Mouse (Mus musculus) left cerebral cortex, adult 8-10 months (tissue): ENCODE data around the gene Arhgef16. TPM values are rescaled to one million over a fixed set of nuclear protein-coding genes. Genes with fewer than 3 reads are reported as not detected.
A peak's percentile ranks its signal among the peaks of the same experiment; 100 is the strongest.

Source experiments
- DNase-seq, 2 experiments: peaks; one replicate each; pipeline ENCODE4 v3.0.0; 2022; ENCODE audit warnings: low spot score in 2 of 2
- total RNA-seq, 4 experiments: library from RNA; stranded (reverse); gene quantifications; 2 replicates each; pipeline ENCODE4 v1.2.4; 2022

Arhgef16 gene
- total RNA-seq, 4 experiments from 2014 or later: 1.1 to 1.6 (median 1.2) TPM

DNA sequence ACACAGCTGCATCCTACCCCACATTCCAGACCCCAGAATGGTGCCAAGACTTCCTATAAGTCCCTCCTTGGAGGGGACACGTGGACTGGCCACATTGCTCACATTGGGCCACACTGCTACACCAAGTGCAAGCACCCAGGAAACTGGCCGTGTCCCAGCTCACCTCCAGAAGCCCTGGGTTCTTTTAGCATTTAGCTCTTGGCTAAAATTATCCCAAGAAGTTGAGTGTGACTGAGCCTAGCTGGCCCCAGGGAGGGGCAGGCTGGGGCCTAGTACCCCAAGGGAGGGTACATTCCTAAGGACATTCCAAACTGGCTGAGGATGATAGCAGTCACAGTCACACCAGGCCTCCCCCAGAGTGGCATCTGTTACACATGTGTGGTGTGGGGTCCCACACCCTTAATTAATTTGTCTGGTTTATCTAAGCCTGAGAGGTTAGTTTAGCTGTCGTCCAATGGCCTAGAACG is 7.7 kb downstream of the Arhgef16 start:
- no peak for DNase-seq

DNA sequence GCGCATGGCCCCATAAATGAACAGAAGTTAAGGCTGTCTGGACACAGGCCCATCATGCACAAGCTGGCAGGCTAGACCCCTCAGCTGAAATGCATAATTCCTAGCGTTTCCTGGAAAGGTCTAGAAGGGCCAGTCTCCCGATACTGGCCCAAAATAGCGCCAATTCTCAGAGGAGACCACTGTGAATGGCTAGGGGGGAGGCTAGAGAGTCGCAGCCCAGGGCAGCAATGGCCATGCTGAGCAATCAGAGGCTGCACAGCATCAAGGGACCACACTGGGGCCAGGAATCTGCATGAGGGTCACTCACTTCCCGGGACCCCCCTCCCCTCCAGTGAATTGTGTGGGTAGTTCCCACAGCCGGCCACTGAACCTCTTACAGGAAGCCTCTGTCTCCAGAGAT is 17.8 kb downstream of the Arhgef16 start:
- DNase-seq: no peak

DNA sequence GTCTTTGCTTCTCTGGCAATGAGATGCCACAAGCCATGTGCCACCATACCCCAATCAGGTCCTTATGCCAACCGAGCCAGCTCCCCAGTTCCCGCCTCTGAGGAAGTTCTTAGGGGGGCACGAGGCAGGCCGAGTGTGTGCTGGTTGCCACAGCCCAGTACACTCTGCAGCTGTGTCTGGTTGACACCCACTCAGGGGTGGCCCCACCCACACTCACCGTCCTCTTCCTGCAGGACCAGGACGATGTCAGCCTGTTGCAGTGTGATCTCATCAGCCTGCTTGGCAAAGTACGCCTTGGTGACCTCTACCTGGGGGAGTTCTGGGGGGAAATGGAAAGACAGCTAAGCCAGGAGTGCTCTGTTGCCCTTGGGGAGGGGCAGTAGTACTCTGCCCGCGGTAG is 22.0 kb downstream of the Arhgef16 start:
- no peak for DNase-seq

DNA sequence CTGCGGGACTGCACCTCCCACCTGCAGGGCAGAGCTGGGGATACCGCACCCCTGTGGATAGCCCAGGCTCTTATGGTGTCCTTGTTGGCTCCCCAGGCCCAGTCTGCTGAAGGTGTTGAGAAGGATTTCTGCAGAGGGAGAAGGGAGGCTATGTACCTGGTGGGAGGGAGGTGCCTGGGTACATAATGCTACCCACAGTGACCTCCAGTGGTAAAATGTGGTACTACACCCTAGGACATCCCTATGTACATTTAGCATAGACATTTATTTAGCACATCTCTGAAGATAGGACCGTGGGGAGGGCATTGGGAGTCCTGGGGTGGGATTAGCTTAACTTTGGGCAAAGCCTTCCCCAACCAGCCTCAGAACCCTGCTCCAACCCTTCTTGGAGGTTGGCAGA is 28.5 kb downstream of the Arhgef16 start:
- DNase-seq: no peak

DNA sequence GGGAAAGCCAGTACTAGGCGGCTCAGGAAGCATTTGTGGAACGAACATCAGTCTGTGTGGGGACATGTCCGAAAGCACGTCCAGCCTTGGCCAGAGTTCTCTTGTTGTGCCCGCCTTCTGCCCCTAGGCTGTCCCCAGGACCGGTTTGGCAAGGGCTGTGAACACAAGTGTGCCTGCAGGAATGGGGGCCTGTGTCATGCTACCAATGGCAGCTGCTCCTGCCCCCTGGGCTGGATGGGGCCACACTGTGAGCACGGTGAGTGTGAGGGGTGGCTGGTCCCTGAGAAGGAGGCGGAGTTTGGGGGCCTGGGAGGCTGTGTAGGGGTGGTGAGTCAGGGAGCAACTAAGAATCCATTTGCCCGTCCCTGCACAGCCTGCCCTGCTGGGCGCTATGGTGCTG is 32.0 kb downstream of the Arhgef16 start:
- no peak for DNase-seq

DNA sequence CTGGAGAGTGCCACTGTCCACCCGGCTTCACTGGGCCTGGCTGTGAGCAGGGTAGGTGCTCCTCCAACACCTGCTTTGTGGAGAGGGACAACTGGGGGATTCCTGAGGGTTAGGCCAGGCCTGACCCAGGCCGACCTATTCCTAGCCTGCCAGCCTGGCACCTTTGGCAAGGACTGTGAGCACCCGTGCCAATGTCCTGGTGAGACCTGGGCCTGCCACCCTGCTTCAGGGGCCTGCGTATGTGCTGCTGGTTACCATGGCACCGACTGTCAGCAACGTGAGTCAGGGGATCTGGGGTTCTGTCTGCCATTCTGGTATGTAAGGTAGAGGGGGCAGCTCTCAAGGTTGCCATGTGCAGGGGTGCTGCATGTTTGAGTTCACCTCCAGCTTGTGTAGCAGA is 34.0 kb downstream of the Arhgef16 start:
- no peak for DNase-seq

DNA sequence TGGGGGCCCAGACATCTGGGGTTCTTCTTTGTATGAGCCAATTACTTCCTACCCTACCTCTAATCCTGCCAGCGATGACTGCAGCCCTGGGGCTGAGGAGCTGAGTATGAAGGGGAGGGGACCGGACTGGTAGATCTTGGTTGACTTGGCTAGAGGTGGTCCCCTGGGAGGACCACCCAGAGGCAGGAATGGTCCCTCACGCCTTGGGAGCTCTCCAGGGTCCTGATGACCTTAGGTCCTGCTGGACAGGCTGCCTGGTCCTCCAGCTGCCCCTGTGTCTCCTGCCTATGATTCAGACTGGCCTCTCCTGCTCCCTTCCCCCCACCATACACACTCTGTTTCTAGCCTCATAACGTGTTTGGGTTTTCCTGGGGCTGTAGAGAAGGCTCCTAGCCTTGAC is 39.4 kb downstream of the Arhgef16 start:
- no peak for DNase-seq

DNA sequence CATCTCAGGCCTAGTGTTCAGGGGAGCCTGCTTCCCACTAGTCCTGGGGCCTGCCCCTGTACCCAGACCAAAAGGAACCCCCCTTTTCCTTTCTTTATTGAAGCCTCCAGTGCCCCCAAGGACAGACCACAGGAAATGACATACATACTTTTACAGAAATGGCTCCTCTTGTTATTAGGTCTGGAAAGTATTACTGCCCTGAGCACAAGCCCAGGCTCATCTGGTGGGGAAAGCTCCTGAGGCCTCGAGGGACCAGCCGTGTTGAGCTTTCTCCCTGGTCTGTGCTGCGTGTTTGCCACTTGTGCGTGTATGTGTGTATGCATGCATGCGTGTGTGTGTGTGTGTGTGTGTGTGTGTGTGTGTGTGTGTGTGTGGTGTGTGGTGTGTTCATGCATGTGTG is 40.7 kb downstream of the Arhgef16 start:
- DNase-seq: no peak

DNA sequence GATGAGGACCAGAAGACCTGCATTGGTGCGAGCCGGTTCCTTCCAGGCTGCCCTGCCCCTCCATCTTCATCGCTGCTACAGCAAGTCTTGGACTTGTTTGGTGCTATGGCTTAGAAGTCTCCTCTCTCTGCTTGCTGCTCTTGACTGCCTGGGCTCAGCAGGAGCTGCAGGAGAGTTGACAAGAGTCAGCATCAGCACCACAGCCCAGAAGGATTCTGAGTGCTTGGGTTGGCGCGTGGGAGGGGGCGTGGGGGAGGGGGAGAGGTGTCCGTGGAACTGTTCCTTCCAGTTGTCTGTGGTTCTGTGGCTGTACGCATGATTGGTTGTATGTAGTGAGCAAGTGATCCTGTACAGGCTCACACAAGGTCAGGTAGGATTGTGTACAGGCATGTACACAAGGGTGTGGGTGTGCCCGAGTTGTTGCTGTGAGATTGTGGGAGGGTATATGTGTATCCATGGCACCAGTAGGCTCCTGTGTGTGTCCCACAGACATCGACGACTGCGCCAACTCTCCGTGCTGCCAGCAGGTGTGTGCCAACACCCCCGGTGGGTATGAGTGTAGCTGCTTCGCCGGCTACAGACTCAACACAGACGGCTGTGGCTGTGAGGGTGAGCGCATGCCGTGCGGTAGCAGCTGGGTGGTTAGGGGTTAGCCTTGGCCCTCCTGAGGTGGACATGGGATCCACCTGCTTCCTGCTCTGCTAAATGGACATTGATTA is 48.8 kb downstream of the Arhgef16 start:
- DNase-seq: peak in 1 of 2 experiments; percentile 69

DNA sequence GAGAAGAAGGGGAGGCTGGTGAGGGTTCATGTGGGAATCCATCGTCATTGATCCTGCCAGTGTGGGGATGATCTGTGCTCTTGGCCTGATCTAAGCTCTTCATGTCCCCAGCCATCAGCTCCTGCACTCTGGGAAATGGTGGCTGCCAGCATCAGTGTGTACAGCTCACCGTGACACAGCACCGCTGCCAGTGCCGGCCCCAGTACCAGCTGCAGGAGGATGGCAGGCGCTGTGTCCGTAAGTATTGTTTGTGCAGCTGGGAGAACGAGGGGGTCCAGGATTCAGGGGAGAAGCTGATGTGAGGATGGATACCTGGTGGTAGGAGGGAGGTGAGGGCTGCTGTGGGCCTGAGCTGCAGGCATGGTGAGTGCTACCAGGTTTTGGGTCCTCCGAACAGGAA is 52.2 kb downstream of the Arhgef16 start:
- DNase-seq: no peak

DNA sequence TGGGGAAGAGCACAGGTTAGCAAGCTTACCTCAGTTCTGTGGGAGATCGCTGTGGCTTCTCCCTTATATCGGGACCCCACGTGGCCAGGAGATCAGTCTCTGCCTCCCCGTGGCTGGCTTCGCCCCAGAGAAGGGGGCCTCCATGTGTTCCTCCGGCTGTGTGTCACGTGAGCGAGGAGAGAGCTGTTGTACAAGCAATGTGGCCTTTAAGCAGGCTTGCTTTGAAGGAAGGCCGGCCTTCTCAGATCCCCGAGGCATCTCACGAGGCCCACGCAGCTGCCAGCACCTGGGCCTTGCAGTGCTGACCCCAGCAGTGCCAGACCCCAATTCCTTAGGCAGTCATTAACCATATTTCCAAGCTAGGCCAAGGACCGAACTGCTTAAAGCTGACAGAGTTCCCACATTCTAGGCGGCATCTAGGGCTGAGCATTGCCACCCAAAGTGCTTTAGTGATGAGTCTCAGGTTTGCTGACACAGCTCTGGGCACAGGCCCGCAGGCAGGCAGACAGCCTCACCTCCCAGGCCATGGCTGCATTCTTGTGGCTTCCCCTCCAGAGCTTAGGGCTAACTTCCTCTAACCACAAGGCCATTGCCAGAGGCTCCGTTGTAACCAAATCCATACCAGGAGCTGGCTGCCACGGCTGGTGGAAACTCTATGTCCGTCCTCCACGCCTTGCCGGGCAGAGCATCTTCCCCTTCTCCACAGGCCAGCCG is 53.2 kb downstream of the Arhgef16 start:
- no peak for DNase-seq

DNA sequence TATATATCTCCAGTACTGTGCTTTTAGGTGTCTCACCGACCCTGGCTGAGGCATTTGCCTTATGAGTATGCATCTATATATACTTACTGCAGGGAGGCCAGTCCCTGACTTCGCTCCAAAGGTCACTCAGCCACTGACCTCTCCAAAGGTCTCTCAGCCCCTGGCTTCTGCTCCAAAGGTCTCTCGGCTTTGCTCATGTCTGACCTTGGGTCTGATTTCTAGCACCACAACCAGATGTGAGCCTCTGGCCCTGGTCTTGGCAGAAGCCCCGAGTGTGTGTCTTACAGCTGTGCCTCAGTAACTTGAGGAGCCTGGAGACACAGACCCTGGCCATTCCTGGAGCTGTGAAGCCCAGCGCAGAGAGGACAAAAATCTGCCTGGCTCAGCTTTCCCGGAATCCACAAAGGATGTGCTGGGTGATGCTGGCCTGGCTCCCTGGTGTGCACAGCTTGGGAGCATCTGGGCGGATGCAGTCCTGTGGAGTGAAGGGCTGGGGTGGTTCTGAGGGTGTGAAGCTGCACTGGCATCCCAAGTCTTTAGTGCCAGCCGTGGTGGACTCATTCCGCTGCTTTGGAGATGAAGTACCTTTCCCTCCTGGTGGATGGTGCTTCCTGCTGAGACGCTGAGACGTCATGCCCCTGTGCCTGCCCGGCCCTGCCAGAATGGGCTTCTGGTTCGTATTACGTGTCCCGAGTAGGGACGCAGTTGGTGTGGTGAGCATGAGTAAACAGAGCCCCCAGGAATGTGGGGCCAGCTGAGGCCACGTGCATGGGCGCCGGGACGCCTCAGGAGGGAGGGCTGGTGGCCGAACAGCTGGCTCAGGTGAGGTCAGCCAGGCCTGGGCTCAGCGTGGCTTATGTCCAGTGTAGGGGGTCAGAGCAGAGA is 54.0 kb downstream of the Arhgef16 start:
- no peak for DNase-seq

DNA sequence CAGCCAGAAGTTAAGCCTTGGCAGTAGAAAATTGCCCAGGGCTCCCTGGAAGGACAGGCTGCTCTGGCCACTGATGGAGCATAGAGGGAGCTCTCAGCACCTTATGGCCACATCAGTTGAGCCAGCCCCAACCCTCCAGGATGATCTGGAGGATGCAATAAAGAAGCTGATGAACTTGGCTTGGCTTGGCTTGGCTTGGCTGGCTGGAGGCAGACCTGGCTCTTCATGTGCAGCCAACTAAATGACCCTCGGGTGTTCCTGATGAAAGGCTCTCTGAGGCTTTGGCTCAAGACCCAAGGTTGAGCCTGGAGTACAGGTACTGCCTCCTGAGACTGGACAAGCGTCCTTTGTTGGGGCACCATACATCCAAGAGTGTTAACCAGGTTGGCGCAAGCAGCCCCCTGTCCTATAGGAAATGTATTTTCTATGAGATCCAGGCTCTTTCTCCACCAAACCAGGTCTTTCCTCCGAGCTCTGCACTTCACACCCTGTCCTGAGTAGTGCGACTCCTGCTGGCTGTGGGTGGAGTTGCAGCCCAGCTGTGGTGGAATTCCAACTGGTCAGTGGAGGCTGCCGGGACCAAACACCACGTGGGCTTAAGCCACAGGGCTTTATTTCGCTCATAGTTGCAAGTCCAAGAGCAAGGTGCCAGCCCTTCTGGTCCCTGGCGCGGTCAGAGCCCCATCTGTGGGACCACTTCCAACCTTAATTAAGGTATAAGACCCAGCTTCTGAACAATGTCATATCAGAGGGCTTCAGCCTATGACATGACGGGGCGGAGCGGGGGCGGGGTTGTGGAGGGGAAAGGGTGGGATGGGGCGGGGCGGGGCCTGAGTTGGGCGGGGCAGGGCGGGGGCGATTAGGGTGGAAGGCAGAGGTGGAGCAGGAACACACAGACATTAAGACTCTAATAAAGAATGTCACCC is 55.1 kb downstream of the Arhgef16 start:
- peak in 1 of 2 experiments; percentile 52 for DNase-seq

DNA sequence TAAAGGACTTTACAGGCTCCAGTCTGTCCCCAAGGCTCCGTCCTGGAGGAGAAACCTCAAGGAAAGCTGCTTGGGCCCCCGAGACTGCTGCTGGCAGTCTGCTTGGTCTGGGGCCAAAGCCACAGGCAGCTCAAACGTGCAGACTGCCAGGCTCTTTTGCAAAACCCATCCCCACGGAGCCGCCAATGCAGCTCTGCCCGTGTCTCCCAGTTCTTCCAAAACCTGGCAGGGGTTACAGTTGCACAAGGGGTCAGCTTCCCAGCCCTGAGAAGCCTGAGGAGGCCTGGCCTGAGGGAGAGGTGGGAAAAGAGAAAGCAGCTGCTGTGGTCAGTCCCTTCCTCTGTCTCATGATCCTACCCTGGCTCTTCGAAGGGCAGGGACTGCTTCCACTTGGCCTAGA is 56.1 kb downstream of the Arhgef16 start:
- no peak for DNase-seq

DNA sequence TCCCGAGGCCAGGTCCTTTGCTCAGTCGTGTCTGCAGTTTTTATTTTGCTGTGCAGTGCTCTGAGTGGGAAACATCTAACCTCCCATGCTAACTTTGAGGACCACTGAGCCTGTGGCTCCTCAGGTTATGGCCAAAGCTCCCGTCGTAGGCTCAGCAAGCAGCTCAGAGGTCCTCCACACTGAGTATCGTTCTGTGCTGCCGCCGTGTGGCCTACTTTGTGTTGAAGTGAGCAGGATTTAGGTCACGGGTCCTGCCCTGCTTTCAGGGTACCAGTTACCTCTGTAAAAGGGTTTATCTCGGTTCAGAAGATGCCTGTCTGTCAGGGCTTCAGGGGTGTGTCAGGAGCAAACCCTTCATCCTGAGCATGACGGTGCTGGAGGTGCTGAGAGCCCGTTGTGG is 60.9 kb downstream of the Arhgef16 start:
- no peak for DNase-seq

DNA sequence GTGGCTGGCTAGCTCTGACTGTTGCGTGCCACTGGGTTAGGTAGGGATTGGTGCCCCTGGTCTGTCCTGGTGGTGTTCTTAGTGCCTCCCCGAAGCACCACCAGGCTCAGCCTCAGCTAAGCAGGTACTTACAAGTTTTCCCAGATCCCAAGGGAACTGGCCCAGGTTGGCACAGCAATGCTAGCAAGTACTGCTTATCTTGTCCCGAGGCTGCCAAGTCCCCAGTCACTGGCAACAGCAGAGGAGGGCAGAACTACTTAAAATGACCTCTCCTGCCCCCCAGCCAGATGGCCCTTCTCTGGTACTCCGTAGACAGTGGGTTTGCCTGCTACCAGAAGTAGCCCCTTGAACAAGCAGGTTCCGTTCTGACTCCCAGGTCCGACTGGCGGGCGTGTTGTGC is 62.3 kb downstream of the Arhgef16 start:
- DNase-seq: no peak

DNA sequence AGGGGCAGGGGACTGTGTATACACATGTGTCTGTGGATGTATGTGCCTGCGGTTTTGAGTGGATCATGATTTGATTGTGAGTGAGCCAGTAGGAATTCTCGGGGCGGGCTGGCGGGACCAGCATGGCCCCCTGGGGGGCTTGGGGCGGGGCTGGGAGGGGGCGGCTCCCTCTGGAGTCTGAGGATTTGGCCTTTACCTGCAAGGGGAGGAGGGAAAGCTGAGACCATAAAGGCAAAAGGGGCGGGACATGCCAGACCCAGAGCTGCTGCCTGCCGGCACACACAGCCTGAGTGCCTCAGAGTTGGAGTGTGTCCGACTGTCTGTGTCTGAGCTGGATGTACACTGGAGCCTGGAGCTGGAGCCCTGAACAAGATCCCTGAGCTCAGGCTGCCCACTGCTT is 64.2 kb downstream of the Arhgef16 start:
- no peak for DNase-seq

DNA sequence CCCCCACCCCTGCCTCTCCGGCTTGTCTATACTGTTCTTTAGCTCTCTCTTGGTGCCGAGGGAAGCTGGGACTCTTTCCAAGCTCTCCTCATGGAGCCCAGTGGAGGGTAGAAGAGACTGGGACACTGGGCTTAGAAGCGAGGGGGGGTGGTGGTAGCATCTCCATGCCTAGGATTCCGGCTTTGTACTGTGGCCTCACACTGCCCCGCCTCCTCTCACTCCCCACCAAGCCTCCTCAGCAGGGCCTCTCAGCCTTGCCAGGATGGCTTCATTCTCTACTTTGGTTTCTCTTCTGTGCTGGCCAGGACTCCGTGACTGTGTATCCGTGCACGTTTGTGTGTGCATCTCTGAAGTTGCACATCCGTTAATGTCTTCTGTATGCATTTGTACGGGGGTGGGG is 64.6 kb downstream of the Arhgef16 start:
- DNase-seq: no peak

DNA sequence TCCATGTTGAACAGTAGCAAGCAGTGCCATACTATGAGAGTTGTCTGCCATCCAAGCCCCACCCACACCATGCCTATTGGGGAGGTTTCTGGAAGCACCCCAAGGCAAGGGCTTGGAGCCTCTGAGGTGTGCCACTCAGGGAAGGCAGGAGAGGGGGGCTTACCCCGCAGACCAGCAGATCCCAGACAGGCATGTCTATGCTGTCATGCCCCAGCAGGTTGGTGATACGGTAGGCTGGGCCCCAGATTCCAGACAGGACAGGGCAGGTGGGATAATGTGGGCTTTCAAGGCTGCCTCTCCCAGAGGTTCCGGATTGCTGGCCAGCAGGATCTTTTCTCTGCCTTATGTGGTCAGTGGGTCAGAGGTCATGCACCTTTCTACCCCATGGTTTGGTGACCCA is 65.5 kb downstream of the Arhgef16 start:
- DNase-seq: no peak

DNA sequence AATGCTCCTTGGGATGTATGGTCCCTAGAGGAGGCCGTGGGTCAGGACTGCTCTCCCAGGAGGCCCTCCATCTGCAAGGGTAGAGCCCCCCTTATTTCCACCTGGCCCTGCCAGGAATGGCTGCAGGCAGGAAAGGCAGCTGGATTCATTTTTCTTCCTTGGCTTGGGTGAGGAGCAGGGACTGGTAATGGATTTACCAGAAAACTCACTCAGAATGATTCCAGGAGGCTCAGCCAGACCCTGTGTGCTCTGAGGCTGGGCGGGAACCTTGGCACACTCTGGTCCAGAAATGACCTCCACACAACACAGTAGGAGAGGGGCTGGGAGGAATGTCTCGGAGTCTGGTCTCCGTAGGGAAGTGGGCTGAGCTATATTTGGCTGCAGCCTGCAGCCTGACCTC is 69.2 kb downstream of the Arhgef16 start:
- no peak for DNase-seq

DNA sequence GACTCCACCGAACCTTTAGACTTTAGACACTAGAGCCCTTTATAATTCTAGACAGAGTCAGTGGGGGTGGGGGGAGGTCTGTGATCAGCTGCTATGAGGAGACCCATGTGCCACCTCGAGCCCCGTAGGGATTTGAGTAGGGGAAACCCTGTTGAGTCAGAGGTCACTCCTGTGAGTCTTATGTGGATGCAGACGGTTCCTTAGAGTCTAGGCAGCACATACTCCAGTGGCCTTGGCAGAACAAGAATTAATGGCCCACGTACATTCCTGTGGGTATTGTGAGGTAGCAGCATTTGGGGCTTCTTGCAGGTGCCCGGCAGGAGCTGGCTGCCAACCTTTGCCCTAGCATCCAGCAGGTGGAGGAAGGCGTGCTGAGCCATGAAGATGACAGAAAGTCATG is 70.1 kb downstream of the Arhgef16 start:
- no peak for DNase-seq
